Mouse (Mus musculus): ENCODE measurements at regions not wholly inside any gene's neighbourhood (a gene's known extent, or its start where the extent isn't known, plus 50 kb on each side); places are given as distances from the start of the nearest gene placed in this dataset.

DNA sequence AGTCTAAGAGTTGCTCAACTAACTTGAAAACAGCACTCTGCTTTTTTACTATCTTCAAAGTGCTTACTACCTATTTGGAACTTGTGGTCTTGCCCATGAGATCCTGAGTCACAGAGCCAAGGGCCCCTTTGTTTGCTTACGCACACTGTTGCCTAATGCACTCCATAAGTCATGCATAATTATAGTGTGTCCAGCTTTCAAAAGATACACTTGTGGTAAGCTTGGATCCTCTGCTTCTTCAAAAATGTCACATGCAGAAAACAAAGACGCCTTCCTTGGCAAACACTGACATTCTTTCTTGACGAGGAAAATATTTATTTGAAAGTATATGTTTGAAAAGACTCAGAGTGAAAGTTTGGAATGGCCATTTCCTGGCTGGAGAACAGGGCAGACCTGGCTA, 2082.3 kb downstream of the 4930444P10Rik start:
- no peak overlapping the region for H3K4me3 ChIP-seq (ENCODE audit: low read depth, low read length)
- WGBS = 78% methylated on average over 3 of the region's 3 CpGs
- no peak overlapping the region for H3K9ac ChIP-seq (ENCODE audit: low read length)
- no peak for ATAC-seq
- H3K27me3 ChIP-seq (replicated peaks; ENCODE audit: control insufficient read depth, insufficient read depth, low read length) = no peaks in the 10 kb centered on the region
- H3K36me3 ChIP-seq (ENCODE audit: control insufficient read depth, insufficient read depth, low read length) = no peaks in the 10 kb centered on the region
- H3K4me1 ChIP-seq (ENCODE audit: control insufficient read depth, insufficient read depth, low read length) = no peaks in the 10 kb centered on the region
- no peaks in the 10 kb centered on the region for H3K9me3 ChIP-seq (replicated peaks; ENCODE audit: control insufficient read depth, low read length)
- DNase-seq (ENCODE audit: low spot score) = no peak
- no peak overlapping the region for H3K4me2 ChIP-seq (ENCODE audit: low read length)
- no peak overlapping the region for H3K27ac ChIP-seq (ENCODE audit: low read depth, low read length)

GRCm38 (mm10) chr1:14002550-14002949, 2090.6 kb downstream of the 4930444P10Rik start:
- no peak overlapping the region for H3K27ac ChIP-seq (ENCODE audit: low read depth, low read length)
- no peaks in the 10 kb centered on the region for H3K4me1 ChIP-seq (ENCODE audit: control insufficient read depth, insufficient read depth, low read length)
- no peaks in the 10 kb centered on the region for H3K9me3 ChIP-seq (replicated peaks; ENCODE audit: control insufficient read depth, low read length)
- 29% methylated on average over 1 of the region's 1 CpGs for WGBS
- H3K4me2 ChIP-seq (ENCODE audit: low read length) = no peak overlapping the region
- no peak overlapping the region for H3K4me3 ChIP-seq (ENCODE audit: low read depth, low read length)
- H3K27me3 ChIP-seq (replicated peaks; ENCODE audit: control insufficient read depth, insufficient read depth, low read length) = no peaks in the 10 kb centered on the region
- ATAC-seq (0 out of 2 replicates have a peak, but pooled peaks have one; percentile 37), DNase-seq (ENCODE audit: low spot score) (peak; percentile 57)
- no peak overlapping the region for H3K9ac ChIP-seq (ENCODE audit: low read length)
- H3K36me3 ChIP-seq (ENCODE audit: control insufficient read depth, insufficient read depth, low read length) = no peaks in the 10 kb centered on the region

GRCm38 (mm10) chr1:14001431-14001830, 2091.7 kb downstream of the 4930444P10Rik start:
- DNase-seq (ENCODE audit: low spot score) (peak; percentile 51), ATAC-seq (no peak; the same call in 1 of the 2 replicates)
- H3K9me3 ChIP-seq (replicated peaks; ENCODE audit: control insufficient read depth, low read length) = no peaks in the 10 kb centered on the region
- no peak overlapping the region for H3K9ac ChIP-seq (ENCODE audit: low read length)
- no peaks in the 10 kb centered on the region for H3K4me1 ChIP-seq (ENCODE audit: control insufficient read depth, insufficient read depth, low read length)
- no peaks in the 10 kb centered on the region for H3K27me3 ChIP-seq (replicated peaks; ENCODE audit: control insufficient read depth, insufficient read depth, low read length)
- H3K36me3 ChIP-seq (ENCODE audit: control insufficient read depth, insufficient read depth, low read length) = no peaks in the 10 kb centered on the region
- H3K4me2 ChIP-seq (ENCODE audit: low read length) = no peak overlapping the region
- no peak overlapping the region for H3K27ac ChIP-seq (ENCODE audit: low read depth, low read length)
- 37% methylated on average over 3 of the region's 3 CpGs for WGBS
- H3K4me3 ChIP-seq (ENCODE audit: low read depth, low read length) = no peak overlapping the region

- no peak overlapping the region for H3K4me3 ChIP-seq (ENCODE audit: low read depth, low read length)
- H3K27ac ChIP-seq (ENCODE audit: low read depth, low read length) = no peak overlapping the region
- peak; percentile 80 for DNase-seq (ENCODE audit: low spot score)
- no peak overlapping the region for H3K4me2 ChIP-seq (ENCODE audit: low read length)
- ATAC-seq = peak; percentile 74
- 31% methylated on average over 3 of the region's 3 CpGs for WGBS
- no peaks in the 10 kb centered on the region for H3K27me3 ChIP-seq (replicated peaks; ENCODE audit: control insufficient read depth, insufficient read depth, low read length)
- no peaks in the 10 kb centered on the region for H3K4me1 ChIP-seq (ENCODE audit: control insufficient read depth, insufficient read depth, low read length)
- no peaks in the 10 kb centered on the region for H3K9me3 ChIP-seq (replicated peaks; ENCODE audit: control insufficient read depth, low read length)
- no peak overlapping the region for H3K9ac ChIP-seq (ENCODE audit: low read length)
- no peaks in the 10 kb centered on the region for H3K36me3 ChIP-seq (ENCODE audit: control insufficient read depth, insufficient read depth, low read length)
These were observed 2092.3 kb downstream of the 4930444P10Rik start for GRCm38 (mm10) chr1:14000605-14001395.

- ATAC-seq (no peak), DNase-seq (ENCODE audit: low spot score) (no peak)
- Histone ChIP-seq H3K4me3 (ENCODE audit: low read depth, low read length) (no peak overlapping the region), H3K27ac (ENCODE audit: low read depth, low read length) (no peak overlapping the region), H3K36me3 (ENCODE audit: control insufficient read depth, insufficient read depth, low read length) (no peaks in the 10 kb centered on the region), H3K27me3 (replicated peaks; ENCODE audit: control insufficient read depth, insufficient read depth, low read length) (no peaks in the 10 kb centered on the region), H3K4me1 (ENCODE audit: control insufficient read depth, insufficient read depth, low read length) (no peaks in the 10 kb centered on the region), H3K9me3 (replicated peaks; ENCODE audit: control insufficient read depth, low read length) (no peaks in the 10 kb centered on the region), H3K4me2 (ENCODE audit: low read length) (no peak overlapping the region), H3K9ac (ENCODE audit: low read length) (no peak overlapping the region)
- 97% methylated on average over 8 of the region's 11 CpGs for WGBS
These were observed 2094.9 kb downstream of the 4930444P10Rik start for GRCm38 (mm10) chr1:13998178-13998708.

GRCm38 (mm10) chr1:13993825-13994509, 2099.2 kb downstream of the 4930444P10Rik start:
- 94% methylated on average over 9 of the region's 9 CpGs for WGBS
- Histone ChIP-seq H3K4me1 (ENCODE audit: control insufficient read depth, insufficient read depth, low read length) (no peaks in the 10 kb centered on the region), H3K9ac (ENCODE audit: low read length) (no peak overlapping the region), H3K27ac (ENCODE audit: low read depth, low read length) (no peak overlapping the region), H3K27me3 (replicated peaks; ENCODE audit: control insufficient read depth, insufficient read depth, low read length) (no peaks in the 10 kb centered on the region), H3K36me3 (ENCODE audit: control insufficient read depth, insufficient read depth, low read length) (no peaks in the 10 kb centered on the region), H3K4me2 (ENCODE audit: low read length) (no peak overlapping the region), H3K4me3 (ENCODE audit: low read depth, low read length) (no peak overlapping the region), H3K9me3 (replicated peaks; ENCODE audit: control insufficient read depth, low read length) (no peaks in the 10 kb centered on the region)
- ATAC-seq (no peak), DNase-seq (ENCODE audit: low spot score) (no peak)

DNA sequence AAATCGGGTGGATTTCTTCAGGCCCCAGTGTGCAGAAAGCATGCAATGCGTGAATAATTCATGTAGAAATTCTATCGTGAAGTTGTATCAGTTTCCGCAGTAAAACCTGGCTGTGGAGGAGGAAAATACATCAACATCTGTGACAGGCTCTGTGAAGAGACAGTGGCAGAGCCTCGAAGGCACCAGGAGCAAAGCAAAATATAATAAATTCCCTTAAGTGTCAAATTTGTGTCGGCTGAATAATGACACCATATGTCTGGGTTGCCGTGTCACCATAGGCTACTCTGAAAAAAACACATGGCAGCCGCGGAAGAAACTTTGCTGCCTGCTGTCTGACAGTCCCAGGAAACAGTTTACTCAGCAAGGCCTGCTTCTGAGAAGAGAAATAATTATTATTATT, 2100.1 kb downstream of the 4930444P10Rik start:
- Histone ChIP-seq H3K4me2 (ENCODE audit: low read length) (no peak overlapping the region), H3K27me3 (replicated peaks; ENCODE audit: control insufficient read depth, insufficient read depth, low read length) (no peaks in the 10 kb centered on the region), H3K9ac (ENCODE audit: low read length) (no peak overlapping the region), H3K27ac (ENCODE audit: low read depth, low read length) (no peak overlapping the region), H3K36me3 (ENCODE audit: control insufficient read depth, insufficient read depth, low read length) (no peaks in the 10 kb centered on the region), H3K4me3 (ENCODE audit: low read depth, low read length) (no peak overlapping the region), H3K4me1 (ENCODE audit: control insufficient read depth, insufficient read depth, low read length) (no peaks in the 10 kb centered on the region), H3K9me3 (replicated peaks; ENCODE audit: control insufficient read depth, low read length) (no peaks in the 10 kb centered on the region)
- peak; percentile 52 for DNase-seq (ENCODE audit: low spot score)
- WGBS = 48% methylated on average over 9 of the region's 9 CpGs
- ATAC-seq = peak; percentile 61; the same call in 1 of the 2 replicates

DNA sequence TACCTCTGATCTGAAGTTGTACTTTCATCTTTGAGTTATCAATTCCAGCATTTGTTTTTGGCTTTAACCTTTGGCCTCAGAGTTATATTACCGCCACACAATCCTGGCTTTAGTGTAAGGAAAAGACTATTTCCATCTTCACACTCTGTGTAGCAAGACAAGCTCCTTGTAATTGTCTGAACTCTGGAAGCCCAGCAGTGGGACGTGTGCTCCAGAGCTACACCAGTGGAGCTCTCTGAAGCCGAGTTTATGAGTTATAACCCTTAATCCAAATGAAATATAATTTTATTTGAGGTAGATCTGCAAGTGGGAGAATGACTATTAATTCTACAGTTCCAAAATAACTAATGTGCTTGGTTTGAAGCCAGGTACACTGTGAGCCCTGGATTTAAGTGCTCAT, 2103.8 kb downstream of the 4930444P10Rik start:
- Histone ChIP-seq H3K4me1 (ENCODE audit: control insufficient read depth, insufficient read depth, low read length) (no peaks in the 10 kb centered on the region), H3K27me3 (replicated peaks; ENCODE audit: control insufficient read depth, insufficient read depth, low read length) (no peaks in the 10 kb centered on the region), H3K4me2 (ENCODE audit: low read length) (no peak overlapping the region), H3K4me3 (ENCODE audit: low read depth, low read length) (no peak overlapping the region), H3K9ac (ENCODE audit: low read length) (no peak overlapping the region), H3K9me3 (replicated peaks; ENCODE audit: control insufficient read depth, low read length) (no peaks in the 10 kb centered on the region), H3K36me3 (ENCODE audit: control insufficient read depth, insufficient read depth, low read length) (no peaks in the 10 kb centered on the region), H3K27ac (ENCODE audit: low read depth, low read length) (no peak overlapping the region)
- DNase-seq (ENCODE audit: low spot score) (no peak), ATAC-seq (no peak)
- WGBS = 85% methylated on average over 3 of the region's 3 CpGs

DNA sequence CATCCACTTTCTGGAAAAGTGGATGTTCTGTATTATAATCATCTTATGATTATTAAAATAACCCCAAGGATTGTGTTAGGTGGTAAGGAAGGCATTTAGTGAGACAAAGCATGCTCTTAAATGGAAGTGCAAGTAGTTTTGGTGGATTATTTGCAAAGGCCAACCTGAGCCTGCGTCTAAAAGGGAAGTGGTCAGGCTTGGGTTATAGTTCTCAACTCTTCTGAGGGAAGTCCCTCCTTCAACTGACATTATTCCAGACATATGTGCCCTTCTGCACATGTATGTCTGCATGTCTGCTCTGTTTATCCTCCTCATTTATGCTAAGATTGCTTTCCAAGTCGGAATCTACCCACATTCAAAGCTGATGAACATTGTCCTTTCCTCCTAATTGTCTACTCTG, 2108.3 kb downstream of the 4930444P10Rik start:
- DNase-seq (ENCODE audit: low spot score) (no peak), ATAC-seq (no peak)
- H3K9me3 ChIP-seq (replicated peaks; ENCODE audit: control insufficient read depth, low read length) = no peaks in the 10 kb centered on the region
- no peaks in the 10 kb centered on the region for H3K36me3 ChIP-seq (ENCODE audit: control insufficient read depth, insufficient read depth, low read length)
- H3K27me3 ChIP-seq (replicated peaks; ENCODE audit: control insufficient read depth, insufficient read depth, low read length) = no peaks in the 10 kb centered on the region
- H3K9ac ChIP-seq (ENCODE audit: low read length) = no peak overlapping the region
- H3K4me1 ChIP-seq (ENCODE audit: control insufficient read depth, insufficient read depth, low read length) = no peaks in the 10 kb centered on the region
- no peak overlapping the region for H3K4me2 ChIP-seq (ENCODE audit: low read length)
- WGBS = 93% methylated on average over 2 of the region's 2 CpGs
- H3K27ac ChIP-seq (ENCODE audit: low read depth, low read length) = no peak overlapping the region
- no peak overlapping the region for H3K4me3 ChIP-seq (ENCODE audit: low read depth, low read length)
